ENCODE assay signal across 8 mouse cellular contexts in the genomic region with DNA sequence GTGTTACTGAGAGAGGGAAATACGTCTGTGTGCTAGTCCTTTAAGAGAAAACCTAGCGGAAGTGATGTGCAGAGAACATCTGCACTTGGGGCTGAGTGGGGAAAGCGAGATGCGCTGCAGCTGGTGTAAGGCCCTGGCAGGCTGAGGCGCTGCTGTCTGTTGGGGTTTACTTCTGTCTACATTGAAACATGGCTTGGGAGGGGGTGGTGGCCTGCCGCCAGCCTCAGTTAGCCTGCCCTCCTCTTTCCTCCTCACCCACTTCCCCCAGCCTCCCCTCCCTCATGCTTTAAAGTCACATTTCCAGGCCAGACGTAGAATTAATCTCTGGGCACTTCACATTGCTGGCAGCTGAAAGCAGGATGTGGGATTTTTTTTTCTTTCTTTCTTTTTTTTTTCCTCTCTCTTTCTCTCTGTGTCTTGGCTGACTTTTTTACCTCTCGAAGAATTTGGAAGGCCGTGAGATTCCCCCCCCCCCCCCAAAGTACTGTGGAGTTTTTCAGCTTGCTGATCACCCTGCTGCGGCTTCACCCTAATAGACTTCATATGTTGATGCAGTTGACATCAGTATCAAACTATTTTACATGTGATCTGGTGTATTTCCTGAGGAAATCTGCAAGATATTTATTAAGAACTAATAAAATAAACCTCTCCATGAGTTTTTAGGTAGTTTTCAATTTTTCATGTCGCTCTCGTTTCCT.
DNase-seq lines count a peak whose midpoint lies in the region; ATAC-seq and TF ChIP-seq lines count a peak whose summit lies in the region.

No protein-coding gene starts in this region.

- no peak for TF ChIP-seq CTCF in cortical plate, adult 2 months (IDR thresholded peaks at IDR 0.05; ENCODE audit: extremely low read depth, insufficient read depth, low read length)
- no peak; the same call in 1 of the 2 replicates for TF ChIP-seq CTCF in hindbrain, postnatal 0 days (IDR thresholded peaks at IDR 0.05; ENCODE audit: low read depth)

- TF ChIP-seq POLR2A in cortical plate, adult 2 months (IDR thresholded peaks at IDR 0.05; ENCODE audit: extremely low read depth, insufficient read depth, low read length): 0 out of 2 replicates have a peak, but pooled peaks have one; percentile 24

- H3K9ac ChIP-seq in hindbrain, postnatal 0 days (replicated peaks; ENCODE audit: low read length): 0 out of 2 replicates have a peak overlapping the region, but pooled peaks have one; percentile 9
- no peak overlapping the region for H3K9ac ChIP-seq in midbrain, embryonic 15.5 days

- peak overlapping the region; percentile 92; the same call in 1 of the 2 replicates for H3K27ac ChIP-seq in cortical plate, adult 2 months (ENCODE audit: insufficient read depth, low read length)
- peak overlapping the region; percentile 65 for H3K27ac ChIP-seq in hindbrain, postnatal 0 days
- H3K27ac ChIP-seq in midbrain, embryonic 15.5 days: peak overlapping the region; percentile 35; the same call in 1 of the 2 replicates

- H3K9me3 ChIP-seq in hindbrain, postnatal 0 days (ENCODE audit: low read length): no peaks in the 10 kb centered on the region
- no peaks in the 10 kb centered on the region for H3K9me3 ChIP-seq in midbrain, embryonic 15.5 days

- no peaks in the 10 kb centered on the region for H3K27me3 ChIP-seq in hindbrain, postnatal 0 days (ENCODE audit: insufficient read depth, low read length)
- no peaks in the 10 kb centered on the region for H3K27me3 ChIP-seq in midbrain, embryonic 15.5 days (replicated peaks)
- no peaks in the 10 kb centered on the region for H3K27me3 ChIP-seq in splenic B cell, adult 2 months (ENCODE audit: control insufficient read depth, insufficient read depth, low read length, poor library complexity, severe bottlenecking)

- 32% methylated on average over 12 of the region's 12 CpGs for WGBS in hindbrain, postnatal 0 days
- 47% methylated on average over 12 of the region's 12 CpGs for WGBS in midbrain, embryonic 15.5 days

- peak; percentile 38 to 43 for DNase-seq in cerebellum, postnatal 14 days
- no peak for DNase-seq in cerebellum, postnatal 4 days (ENCODE audit: low spot score in 2 of 2)
- DNase-seq in gastrocnemius, postnatal 25 days: peak; percentile 84
- peak; percentile 68 for DNase-seq in hindbrain, postnatal 0 days (ENCODE audit: low spot score)
- peak; percentile 45 to 51 for DNase-seq in left cerebral cortex, postnatal 36 days (ENCODE audit: low spot score in 2 of 2)
- peak; percentile 61 for DNase-seq in splenic B cell, adult 2 months (ENCODE audit: low read depth, low spot score)

- ATAC-seq in hindbrain, postnatal 0 days: peak; percentile 68; the same call in 1 of the 2 replicates
- ATAC-seq in midbrain, embryonic 15.5 days (replicated peaks): no peak

- H3K4me2 ChIP-seq in hindbrain, postnatal 0 days (ENCODE audit: low read depth, low read length): peak overlapping the region; percentile 36
- H3K4me2 ChIP-seq in midbrain, embryonic 15.5 days: peak overlapping the region; percentile 20; the same call in 1 of the 2 replicates

- intact Hi-C loops in left cerebral cortex, postnatal 36 days (cut with DNase I): no loop called here

- no peaks in the 10 kb centered on the region for H3K36me3 ChIP-seq in hindbrain, postnatal 0 days (ENCODE audit: insufficient read depth, low read length)
- no peaks in the 10 kb centered on the region for H3K36me3 ChIP-seq in midbrain, embryonic 15.5 days (replicated peaks)
- no peaks in the 10 kb centered on the region for H3K36me3 ChIP-seq in splenic B cell, adult 2 months (ENCODE audit: control insufficient read depth, insufficient read depth, low read length, poor library complexity, severe bottlenecking)

- H3K4me1 ChIP-seq in cortical plate, adult 2 months (ENCODE audit: control insufficient read depth, insufficient read depth, low read length): peaks cover 6% of the 10 kb centered on the region
- peaks cover 24% of the 10 kb centered on the region for H3K4me1 ChIP-seq in hindbrain, postnatal 0 days (ENCODE audit: insufficient read depth, low read length)
- H3K4me1 ChIP-seq in midbrain, embryonic 15.5 days: peaks cover 34% of the 10 kb centered on the region

- no peak overlapping the region for H3K4me3 ChIP-seq in cortical plate, adult 2 months (ENCODE audit: insufficient read depth, low read length)
- H3K4me3 ChIP-seq in hindbrain, postnatal 0 days (ENCODE audit: low read length): no peak overlapping the region
- H3K4me3 ChIP-seq in midbrain, embryonic 15.5 days: no peak overlapping the region

Comparison
In these comparisons a context has a peak if more than half of its experiments do, and no peak if none do; other contexts are left out.
1. DNase-seq: peak in cerebellum, postnatal 14 days (2 of 2), gastrocnemius, postnatal 25 days (single experiment), hindbrain, postnatal 0 days (single experiment), left cerebral cortex, postnatal 36 days (2 of 2) and splenic B cell, adult 2 months (single experiment); none in cerebellum, postnatal 4 days (0 of 2).
2. H3K27ac ChIP-seq: peak in every context shown above with its lines; median percentile 92 in cortical plate, adult 2 months; 65 in hindbrain, postnatal 0 days; 35 in midbrain, embryonic 15.5 days.